Mouse (Mus musculus) mature B cell (primary cell): Measurements from ENCODE around the gene Kctd6.
"Not testable (repeated sequence)": the region's sequence is repeated elsewhere in the genome, so short reads cannot be mapped to it uniquely, and the experiment has no call there.

Experiments
- in situ Hi-C: fragments of 300-500 bp; cut with MboI; formaldehyde crosslinking; loops from 2 replicates; pipeline ENCODE4 v1.14.3; 2019

Gene Kctd6

DNA sequence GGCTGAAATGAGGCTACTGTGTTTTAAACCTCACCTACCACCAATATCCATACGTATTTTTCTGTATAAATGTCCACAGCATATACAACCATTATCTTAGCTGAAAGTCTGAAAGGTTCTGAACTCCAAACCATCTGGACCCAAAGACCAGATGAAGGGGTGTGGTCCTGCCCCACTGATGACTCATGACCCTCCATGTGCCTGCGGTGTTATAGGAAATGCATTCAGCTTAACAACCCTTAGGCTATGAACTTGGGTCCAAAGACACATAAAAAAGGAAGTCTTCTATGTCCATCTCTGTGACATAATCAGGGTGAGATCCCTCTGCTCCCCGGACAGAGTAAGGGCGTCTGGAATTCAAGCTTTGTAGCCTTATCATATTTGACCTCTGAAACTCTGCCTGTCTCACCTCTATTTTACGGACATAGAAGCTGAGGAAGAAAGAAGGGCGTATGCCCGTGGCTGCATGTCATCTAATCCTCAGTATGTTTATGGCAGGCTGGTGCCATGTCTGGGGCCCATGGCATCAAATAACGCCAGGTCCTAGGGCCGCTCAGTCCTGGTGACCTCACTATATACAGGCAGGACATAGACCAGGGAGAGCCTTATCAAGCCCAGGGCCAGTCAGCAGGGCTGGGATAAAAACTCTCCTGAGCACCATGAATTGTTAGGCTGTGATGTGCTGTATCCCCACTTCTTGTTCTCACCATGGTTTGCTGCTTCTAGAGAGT, 36.4 kb downstream of the Kctd6 start:
- in situ Hi-C loops, result no loop called here

DNA sequence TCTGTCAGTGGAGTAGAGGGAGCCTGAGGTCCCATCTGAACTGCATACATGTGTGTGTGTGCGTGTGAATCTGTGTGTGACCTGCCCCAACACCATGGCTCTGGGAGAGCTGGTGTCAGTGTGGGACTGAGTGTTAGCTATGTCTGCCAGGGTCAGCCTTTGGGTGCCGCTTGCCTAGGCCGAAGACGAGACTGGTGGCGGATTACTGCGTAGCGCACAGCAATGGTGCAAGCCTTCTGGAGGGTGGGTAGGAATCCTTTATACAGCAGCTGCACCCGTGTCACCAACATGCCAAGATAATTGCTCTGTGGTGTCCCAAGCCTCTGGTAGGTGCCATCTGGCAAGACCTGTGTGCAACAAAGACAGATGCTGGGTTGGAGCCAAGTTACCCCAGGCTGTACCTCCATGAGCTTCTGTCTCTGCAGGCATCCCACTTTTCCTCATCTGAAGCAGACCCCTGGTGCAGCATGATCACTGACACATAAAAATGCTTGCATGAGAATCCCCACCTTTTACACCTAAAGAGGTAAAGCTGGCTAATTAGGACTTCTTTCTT, 37.5 kb downstream of the Kctd6 start:
- in situ Hi-C loops, result no loop called here

DNA sequence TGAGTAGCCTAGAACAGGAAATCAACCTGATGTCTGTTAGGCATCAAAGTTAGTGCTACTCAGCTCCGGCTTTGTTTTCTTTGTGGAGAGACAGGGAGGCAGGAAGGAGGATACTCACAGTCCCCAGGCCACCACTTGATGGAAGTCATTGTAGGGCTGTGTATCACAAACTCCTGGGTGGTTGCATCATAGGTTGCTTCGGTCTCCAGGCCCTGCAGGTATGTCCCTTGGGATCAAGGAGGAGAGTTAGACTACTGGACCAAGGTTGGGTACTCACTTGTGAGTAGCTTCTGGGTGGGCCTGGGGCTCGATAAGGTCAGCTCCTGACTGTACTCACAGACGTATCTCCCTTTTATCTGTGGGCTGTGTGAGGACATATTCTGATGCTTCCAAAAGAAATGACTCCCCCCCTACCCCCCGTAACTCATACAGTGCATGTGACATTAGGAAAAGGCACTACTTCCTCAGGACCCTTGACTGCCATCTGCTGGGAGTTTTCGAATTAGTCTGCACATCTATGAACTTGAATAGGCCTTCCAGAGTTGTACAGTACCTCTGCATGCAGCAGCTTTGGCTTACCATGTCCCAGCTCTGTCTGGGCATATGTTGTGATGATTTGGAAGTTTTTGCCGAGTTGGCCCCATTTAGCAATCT, 41.3 kb downstream of the Kctd6 start:
- in situ Hi-C loops, result no loop called here

DNA sequence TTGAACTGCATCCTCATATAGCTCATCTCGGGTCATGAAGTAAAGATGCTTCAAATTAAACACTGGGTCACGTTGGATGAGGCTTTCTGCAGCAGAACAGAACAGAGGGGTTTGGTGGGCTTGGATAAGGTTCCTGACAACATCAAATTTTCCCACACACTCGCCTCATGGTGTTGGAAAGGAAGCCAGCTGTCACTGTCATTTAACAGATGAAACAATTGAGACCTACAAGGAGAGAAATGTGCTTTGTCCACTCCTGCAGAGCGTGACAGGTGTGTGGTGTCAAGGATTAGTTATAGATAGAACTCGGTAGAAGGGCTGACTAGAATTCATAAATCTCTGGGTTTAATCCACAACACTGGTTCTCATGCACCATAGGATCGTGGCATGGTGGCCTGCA, 42.1 kb downstream of the Kctd6 start:
- in situ Hi-C loops, result no loop called here

DNA sequence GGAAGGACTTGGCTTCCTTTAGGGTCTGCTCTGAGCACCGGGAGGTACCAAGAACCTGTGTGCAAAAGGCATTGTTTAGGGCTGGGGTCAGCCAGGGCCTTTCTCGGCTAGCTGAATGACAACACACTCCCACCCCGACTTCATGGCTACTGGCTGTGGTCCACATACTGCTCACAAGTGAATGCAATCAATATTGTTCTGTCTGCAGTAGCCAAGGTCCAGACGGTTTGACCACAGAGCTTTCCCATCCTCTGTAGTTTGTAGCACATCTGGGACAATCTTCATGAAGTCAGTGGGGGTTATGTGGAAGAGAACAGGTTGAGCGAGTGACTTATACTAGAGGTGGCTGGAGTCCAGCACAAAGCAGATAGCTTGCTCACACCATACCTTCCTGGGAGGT, 42.9 kb downstream of the Kctd6 start:
- in situ Hi-C loops, result no loop called here

DNA sequence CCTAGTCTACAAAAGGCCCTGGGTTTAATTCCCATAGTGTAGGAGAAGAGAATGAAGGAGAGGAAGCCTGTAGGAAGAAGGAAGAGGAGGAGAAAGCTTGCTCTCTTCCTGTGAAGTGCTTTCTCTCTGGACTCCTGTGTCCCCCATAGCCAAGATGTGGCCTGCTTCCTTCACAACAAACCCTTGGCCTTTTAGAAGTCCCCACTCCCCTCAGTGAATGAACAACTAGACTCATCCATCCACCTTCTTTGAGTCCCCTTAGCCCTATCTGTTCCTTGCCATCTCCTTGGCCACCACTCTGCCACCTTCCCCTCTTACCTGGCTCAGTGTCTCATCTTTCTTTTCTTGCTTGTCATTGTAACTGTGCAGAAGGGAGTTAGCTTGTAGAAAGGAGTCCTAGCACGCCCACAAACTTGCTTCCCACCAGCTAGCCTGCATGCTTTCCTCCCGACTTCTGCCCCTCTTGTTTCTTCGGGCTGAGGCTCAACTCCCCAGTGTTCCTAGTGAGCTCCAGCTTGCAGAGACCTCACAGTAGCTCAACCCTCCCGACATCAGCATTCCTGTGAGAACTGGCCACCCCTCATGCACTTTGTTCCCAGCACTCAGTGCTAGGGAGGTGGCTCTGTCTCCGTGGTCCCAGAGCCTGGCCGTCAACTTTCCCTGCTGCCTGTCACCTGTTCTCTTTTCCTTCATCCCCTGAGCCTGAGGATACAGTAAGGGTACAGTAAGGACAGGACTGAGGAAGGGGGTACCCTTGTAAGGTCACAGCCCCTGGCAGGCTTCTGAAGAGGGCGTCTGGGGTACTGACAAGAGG, 43.8 kb downstream of the Kctd6 start:
- in situ Hi-C loops, result no loop called here

DNA sequence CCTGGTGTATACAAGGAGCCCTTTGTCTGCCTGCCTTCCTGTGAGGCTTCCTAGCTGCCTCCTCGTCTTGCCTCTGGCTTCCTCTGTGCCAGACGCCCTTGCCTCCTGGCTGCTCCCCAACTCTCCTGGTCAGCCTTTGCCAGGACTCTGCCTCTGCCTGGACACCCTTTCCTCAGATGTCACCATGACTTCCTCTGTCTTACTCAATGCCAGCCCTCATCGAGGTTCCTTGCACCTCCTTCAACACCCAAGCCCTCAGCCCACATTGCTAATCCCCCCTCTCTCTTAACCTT, 44.3 kb downstream of the Kctd6 start:
- in situ Hi-C loops, result no loop called here

DNA sequence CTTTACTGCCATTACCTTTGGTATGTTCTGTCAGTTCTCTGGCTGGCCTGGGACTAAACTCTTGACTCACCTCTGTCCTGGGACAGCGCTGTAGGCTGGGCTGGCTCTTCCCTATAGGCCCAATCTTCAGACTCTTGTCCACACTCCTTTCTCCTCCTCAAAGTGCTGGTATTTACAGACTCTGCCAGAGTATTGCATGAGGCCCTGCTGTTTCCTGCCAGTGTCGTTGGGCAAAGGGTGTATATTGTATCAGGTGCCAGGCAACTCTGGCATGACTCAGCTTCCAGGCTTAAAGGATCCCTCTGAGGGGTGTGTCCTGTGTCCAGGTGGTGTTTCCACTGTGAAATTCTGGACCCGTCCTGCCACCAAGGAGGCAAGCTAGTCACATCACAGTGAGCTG, 44.8 kb downstream of the Kctd6 start:
- in situ Hi-C loops, result no loop called here

DNA sequence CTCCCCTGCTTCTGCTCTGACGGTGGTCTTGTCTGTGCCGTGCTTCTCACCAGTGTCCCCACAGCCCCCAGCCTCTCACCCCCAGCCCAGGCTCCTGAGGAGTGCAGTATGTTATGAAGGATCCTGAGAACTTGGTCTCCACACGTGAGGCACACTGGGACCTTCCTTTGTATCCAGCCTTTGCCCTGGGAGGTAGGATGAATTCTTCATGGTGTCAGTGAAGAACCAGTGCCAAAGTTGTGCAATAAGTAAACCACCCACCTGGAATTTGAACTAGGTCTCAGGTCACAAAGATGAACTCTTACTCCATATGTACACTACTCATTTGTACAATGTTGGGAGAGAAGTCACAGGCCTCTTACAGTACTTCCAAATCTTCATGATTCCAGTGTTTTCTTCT, 45.2 kb downstream of the Kctd6 start, which contains the start of gene Acox2:
TSS of gene Acox2 (minus strand) at position 188 of the 400 bp plus-strand sequence.
- in situ Hi-C loops, result no loop called here

DNA sequence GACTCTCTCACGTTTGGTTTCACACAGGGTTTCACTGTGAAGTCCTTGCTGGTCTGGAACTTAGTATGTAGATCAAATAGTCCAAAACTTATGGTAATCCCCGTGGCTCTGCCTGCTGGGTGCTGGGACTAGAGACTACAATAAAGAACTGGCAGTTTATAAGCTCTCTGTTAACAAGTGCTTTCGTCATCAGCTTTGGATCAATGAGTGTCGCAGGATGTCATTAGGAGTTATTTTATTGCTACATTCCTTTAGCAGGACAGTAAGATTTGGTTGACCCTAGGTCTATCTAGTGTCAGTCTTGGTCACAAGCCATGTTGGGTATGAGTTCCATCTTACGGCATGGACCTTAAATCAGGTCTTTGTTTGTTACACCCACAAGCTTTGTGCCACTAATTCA, 46.3 kb downstream of the Kctd6 start:
- in situ Hi-C loops, result no loop called here

DNA sequence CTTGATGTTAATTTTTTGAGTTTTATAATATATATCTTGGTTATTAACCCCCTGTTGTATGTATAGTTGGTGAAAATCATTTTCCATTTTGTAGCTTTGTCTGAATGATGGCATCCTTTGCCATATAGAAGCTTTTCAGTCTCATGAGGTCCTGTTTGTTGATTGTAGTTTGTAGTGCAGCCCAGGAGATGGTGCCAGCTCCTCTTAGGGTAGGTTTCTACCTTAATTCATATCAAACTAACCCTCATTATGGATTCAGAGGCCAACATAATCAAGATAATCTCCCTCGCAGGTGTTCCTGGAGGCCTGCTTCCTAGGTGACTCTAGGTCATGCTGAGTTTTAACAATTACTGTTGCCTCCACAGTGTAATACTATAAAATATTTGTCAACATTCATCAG, 48.3 kb downstream of the Kctd6 start:
- in situ Hi-C loops, result no loop called here

DNA sequence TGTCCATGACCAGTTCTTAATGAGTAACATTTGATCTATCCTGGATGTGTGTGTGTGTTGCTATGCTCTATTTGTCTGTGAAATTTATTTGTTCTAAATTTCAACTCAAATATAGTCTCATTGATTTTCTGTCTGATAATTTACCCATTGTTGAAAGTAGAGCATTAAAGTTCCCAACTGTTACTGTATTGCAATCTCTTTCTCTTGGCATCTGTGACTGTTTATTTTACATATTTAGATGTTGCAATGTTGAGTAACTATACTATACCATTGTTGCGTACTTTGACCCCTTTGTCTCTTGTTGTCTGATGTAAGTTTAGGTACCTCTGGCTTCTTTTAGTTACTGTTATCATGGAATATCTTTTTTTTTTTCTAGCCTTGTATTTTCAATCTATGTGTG, 50.4 kb downstream of the Kctd6 start:
- in situ Hi-C loops, result no loop called here

DNA sequence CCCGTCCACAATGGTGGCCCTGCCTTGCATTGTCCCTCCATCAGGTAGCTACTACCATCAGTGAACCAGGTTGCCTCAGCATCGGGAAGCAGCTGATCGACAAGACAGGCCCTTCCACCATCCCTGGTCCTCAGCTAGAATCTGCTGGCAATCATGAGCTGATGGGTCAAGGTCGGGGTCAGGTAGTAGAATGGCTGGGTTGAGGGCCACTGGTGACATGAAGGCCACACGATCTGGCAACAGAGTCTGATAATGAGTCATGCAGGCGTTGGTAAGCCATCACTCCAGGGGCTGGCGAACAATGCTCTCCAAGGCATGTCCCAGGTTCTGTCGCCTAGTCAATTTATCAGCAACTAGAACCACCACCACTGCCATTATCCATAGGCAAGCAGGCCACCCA, 57.3 kb downstream of the Kctd6 start:
- in situ Hi-C loops, result not testable (repeated sequence)
